Mouse (Mus musculus) limb, embryonic 11.5 days (tissue): ENCODE results near the gene Srsf12. TPM values are rescaled to one million over a fixed set of nuclear protein-coding genes. Genes with fewer than 3 reads are reported as not detected.

Experiments used
- ATAC-seq: fragments of 200-750 bp; cut with Nextera tagmentation; 2 replicates; pipeline ENCODE4 v1.8.0; 2017; ENCODE audit warnings: low read depth; ENCODE audit not compliant: insufficient number of reproducible peaks, low FRiP score, low TSS enrichment
- DNase-seq: peaks from one replicate; pipeline ENCODE4 v3.0.0-alpha.2; 2015; ENCODE audit warnings: low spot score
- H3K27ac ChIP-seq: fragments of 300-500 bp; sonication (generic); replicated peaks from 2 replicates; pipeline ENCODE4 v1.5.1; 2014; ENCODE audit warnings: low read depth, mild to moderate bottlenecking, low read length
- H3K27me3 ChIP-seq: fragments of 300-500 bp; sonication (generic); 2 replicates; pipeline ENCODE4 v1.6.1; 2014; ENCODE audit warnings: mild to moderate bottlenecking, low read length, mixed read lengths; ENCODE audit not compliant: control insufficient read depth, insufficient read depth
- H3K36me3 ChIP-seq: fragments of 300-500 bp; sonication (generic); 2 replicates; pipeline ENCODE4 v1.6.1; 2014; ENCODE audit warnings: mild to moderate bottlenecking, low read length, moderate library complexity, mixed read lengths; ENCODE audit not compliant: control insufficient read depth, insufficient read depth
- H3K4me1 ChIP-seq: fragments of 300-500 bp; sonication (generic); 2 replicates; pipeline ENCODE4 v1.6.1; 2014; ENCODE audit warnings: low read length, mixed read lengths; ENCODE audit not compliant: control insufficient read depth, insufficient read depth
- H3K4me2 ChIP-seq: fragments of 300-500 bp; sonication (generic); 2 replicates; pipeline ENCODE4 v1.6.1; 2014; ENCODE audit warnings: low read depth, mild to moderate bottlenecking, moderate library complexity; ENCODE audit not compliant: severe bottlenecking
- H3K4me3 ChIP-seq: fragments of 300-500 bp; sonication (generic); 2 replicates; pipeline ENCODE4 v1.5.1; 2014; ENCODE audit warnings: low read depth, low read length
- H3K9ac ChIP-seq: fragments of 300-500 bp; sonication (generic); 2 replicates; pipeline ENCODE4 v1.6.1; 2014; ENCODE audit warnings: mild to moderate bottlenecking, low read length
- H3K9me3 ChIP-seq: fragments of 300-500 bp; sonication (generic); 2 replicates; pipeline ENCODE4 v1.6.1; 2016; ENCODE audit warnings: low read length; ENCODE audit not compliant: control insufficient read depth
- WGBS: fragments of 180-500 bp; shearing (Covaris S2); extraction: QIAGEN DNeasy Blood & Tissue Kit; methylation state at CpG from one replicate; pipeline ENCODE4 v1.1.7; 2014; 5-methylcytosine and 5-hydroxymethylcytosine counted together
- polyA plus RNA-seq: library from polyadenylated mRNA; unstranded; fragments of >200 nt; fragmentation: Nextera tagmentation; extraction: Ambion mirVana; gene quantifications from 2 replicates; pipeline ENCODE4 v1.2.1, GENCODE M21; 2014

Srsf12 gene
- polyA plus RNA-seq, 1 experiment from 2014 or later: 12.0 TPM

GRCm38 (mm10) chr4:33245853-33246395 is 37.1 kb downstream of the Srsf12 start:
- 92% methylated on average over 14 of the region's 14 CpGs for whole genome bisulfite sequencing
- no peak for ATAC-seq

DNA sequence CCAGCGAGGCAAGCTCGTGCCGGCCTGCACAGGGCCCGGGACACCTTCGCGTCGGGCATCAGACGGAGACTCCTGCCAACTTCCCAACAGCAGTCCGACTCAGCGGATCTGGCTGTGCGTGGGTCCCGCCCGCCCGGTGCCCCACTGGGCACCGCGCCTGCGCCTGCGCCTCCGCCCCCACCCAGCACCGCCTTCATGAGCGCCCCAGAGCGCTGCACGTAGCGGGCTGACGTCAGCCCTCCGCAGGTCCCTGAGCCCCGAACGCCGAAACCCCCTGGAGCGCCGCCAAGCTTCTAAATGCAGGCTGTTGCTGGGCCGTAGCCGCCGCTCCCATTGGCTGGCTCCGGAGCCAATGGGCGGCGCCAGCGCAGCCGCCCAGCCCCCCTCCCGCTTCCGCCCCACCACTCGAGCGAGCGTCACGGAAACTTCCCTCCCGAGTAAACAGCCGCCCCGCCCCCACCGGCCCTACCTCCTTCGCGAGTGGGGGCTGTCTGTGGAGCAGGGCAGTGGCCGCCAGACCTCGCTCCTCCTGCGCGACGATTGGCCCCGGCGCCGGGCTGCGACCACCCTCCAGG is 38.8 kb downstream of the Srsf12 start:
- Histone ChIP-seq H3K4me1 (no peaks in the 10 kb centered on the region; the same call in 1 of the 2 replicates), H3K27me3 (no peaks in the 10 kb centered on the region), H3K4me3 (peak overlapping the region; percentile 89), H3K27ac (peak overlapping the region; percentile 99), H3K9ac (peak overlapping the region; percentile 97), H3K36me3 (peaks cover 4% of the 10 kb centered on the region), H3K4me2 (peak overlapping the region; percentile 73), H3K9me3 (no peaks in the 10 kb centered on the region)
- DNase-seq (peak; percentile 97), ATAC-seq (peak; percentile 95)
- WGBS: under 1% methylated on average over 56 of the region's 60 CpGs

More at GRCm38 (mm10) chr4:33245853-33246395, 37.1 kb downstream of the Srsf12 start:
- peak overlapping the region; percentile 73; the same call in 1 of the 2 replicates for H3K4me2 ChIP-seq
- no peak for DNase-seq
- no peak overlapping the region for H3K27ac ChIP-seq
- no peak overlapping the region for H3K4me3 ChIP-seq
- H3K36me3 ChIP-seq: peaks cover 4% of the 10 kb centered on the region
- no peak overlapping the region for H3K9ac ChIP-seq
- no peaks in the 10 kb centered on the region; the same call in 1 of the 2 replicates for H3K4me1 ChIP-seq
- H3K9me3 ChIP-seq: no peaks in the 10 kb centered on the region
- no peaks in the 10 kb centered on the region for H3K27me3 ChIP-seq

- peak overlapping the region; percentile 89 for H3K4me3 ChIP-seq
These were observed 39.5 kb downstream of the Srsf12 start for GRCm38 (mm10) chr4:33248062-33248889.

DNA sequence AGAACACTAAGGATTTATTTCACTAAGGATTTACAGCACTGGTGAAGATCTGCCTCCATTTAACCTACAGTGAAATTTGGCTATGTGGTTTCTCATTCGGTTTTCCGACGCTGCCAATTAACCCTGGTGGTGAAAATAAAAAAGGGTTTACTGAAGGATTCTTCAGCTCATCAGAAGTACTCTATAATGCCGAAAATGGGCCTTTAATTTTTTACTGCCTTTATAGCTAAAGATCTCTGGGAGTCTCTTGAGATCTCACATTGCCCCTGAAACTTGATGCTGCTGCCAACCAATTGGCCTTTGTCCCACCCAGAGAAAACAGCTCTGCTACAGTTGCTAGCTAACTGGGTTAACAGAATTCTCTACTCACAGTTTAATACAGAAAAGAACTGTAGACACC is 40.1 kb downstream of the Srsf12 start:
- no peaks in the 10 kb centered on the region for H3K27me3 ChIP-seq
- H3K4me2 ChIP-seq: peak overlapping the region; percentile 53
- peak overlapping the region; percentile 97 for H3K9ac ChIP-seq
- peak overlapping the region; percentile 99 for H3K27ac ChIP-seq
- H3K4me1 ChIP-seq: no peaks in the 10 kb centered on the region; the same call in 1 of the 2 replicates
- WGBS: 3% methylated on average over 4 of the region's 4 CpGs
- H3K4me3 ChIP-seq: peak overlapping the region; percentile 89
- no peaks in the 10 kb centered on the region for H3K9me3 ChIP-seq
- ATAC-seq: no peak
- peak; percentile 44 for DNase-seq
- H3K36me3 ChIP-seq: peaks cover 3% of the 10 kb centered on the region

More at GRCm38 (mm10) chr4:33248062-33248889, 39.5 kb downstream of the Srsf12 start:
- Histone ChIP-seq H3K9me3 (no peaks in the 10 kb centered on the region), H3K27me3 (no peaks in the 10 kb centered on the region), H3K9ac (peak overlapping the region; percentile 97), H3K4me1 (no peaks in the 10 kb centered on the region; the same call in 1 of the 2 replicates), H3K4me2 (peak overlapping the region; percentile 53), H3K27ac (peak overlapping the region; percentile 99), H3K36me3 (peaks cover 4% of the 10 kb centered on the region)
- 0% methylated on average over 68 of the region's 88 CpGs for WGBS
- ATAC-seq (peak; percentile 92), DNase-seq (peak; percentile 99)

GRCm38 (mm10) chr4:33249716-33250230 is 41.0 kb downstream of the Srsf12 start:
- WGBS: 85% methylated on average over 1 of the region's 1 CpGs
- Histone ChIP-seq H3K9ac (no peak overlapping the region), H3K9me3 (no peaks in the 10 kb centered on the region), H3K4me1 (no peaks in the 10 kb centered on the region; the same call in 1 of the 2 replicates), H3K36me3 (no peaks in the 10 kb centered on the region; the same call in none of the 2 replicates), H3K27me3 (no peaks in the 10 kb centered on the region), H3K27ac (peak overlapping the region; percentile 99; the same call in 1 of the 2 replicates), H3K4me2 (no peak overlapping the region), H3K4me3 (no peak overlapping the region)
- no peak for DNase-seq
- ATAC-seq: no peak

GRCm38 (mm10) chr4:33250867-33251266 is 42.1 kb downstream of the Srsf12 start:
- Histone ChIP-seq H3K4me2 (no peak overlapping the region), H3K4me1 (no peaks in the 10 kb centered on the region; the same call in 1 of the 2 replicates), H3K36me3 (no peaks in the 10 kb centered on the region; the same call in 1 of the 2 replicates), H3K4me3 (no peak overlapping the region), H3K27me3 (no peaks in the 10 kb centered on the region), H3K9me3 (no peaks in the 10 kb centered on the region), H3K27ac (no peak overlapping the region), H3K9ac (no peak overlapping the region)
- ATAC-seq (no peak), DNase-seq (no peak)
- whole genome bisulfite sequencing: 92% methylated on average over 2 of the region's 2 CpGs

GRCm38 (mm10) chr4:33254706-33255105 is 45.9 kb downstream of the Srsf12 start:
- Histone ChIP-seq H3K4me1 (no peaks in the 10 kb centered on the region), H3K9ac (no peak overlapping the region), H3K9me3 (no peaks in the 10 kb centered on the region), H3K36me3 (no peaks in the 10 kb centered on the region), H3K27ac (no peak overlapping the region), H3K4me2 (no peak overlapping the region), H3K27me3 (no peaks in the 10 kb centered on the region), H3K4me3 (no peak overlapping the region)
- 88% methylated on average over 4 of the region's 4 CpGs for WGBS
- DNase-seq: no peak
- ATAC-seq: no peak

DNA sequence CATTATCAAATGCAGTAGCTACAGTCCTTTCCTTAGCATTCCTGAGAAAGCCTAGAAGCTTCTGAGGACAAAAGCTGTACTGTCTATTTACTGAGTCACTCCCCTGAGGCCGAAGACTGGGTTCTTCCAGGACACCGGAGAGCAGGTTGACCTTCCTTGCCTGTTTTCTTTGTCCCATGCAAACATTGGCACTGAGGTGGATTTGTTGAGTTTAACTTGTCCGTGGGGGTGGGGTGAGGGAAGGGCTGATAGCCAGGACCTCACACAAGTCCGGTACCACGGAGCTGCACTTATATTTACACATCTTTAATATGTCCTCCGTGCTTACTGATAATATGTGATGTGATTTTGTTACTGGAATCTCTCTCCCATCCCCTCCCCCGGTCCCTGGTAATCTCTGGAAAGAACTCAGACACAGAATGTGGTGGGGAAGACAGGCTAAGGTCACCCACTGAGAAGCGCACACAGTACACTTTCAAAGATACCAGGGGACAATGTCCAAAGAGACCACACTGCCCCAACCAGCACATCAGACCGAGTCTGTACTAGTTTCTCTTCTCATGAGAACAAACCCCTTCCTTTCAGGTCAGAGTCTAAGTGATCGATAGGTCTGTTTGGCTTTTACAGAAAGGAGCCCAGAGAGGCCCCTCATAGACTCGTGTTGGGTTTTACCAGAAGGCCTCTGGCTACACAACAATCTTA is 48.6 kb downstream of the Srsf12 start:
- no peak overlapping the region for H3K27ac ChIP-seq
- WGBS: 85% methylated on average over 11 of the region's 11 CpGs
- H3K4me1 ChIP-seq: no peaks in the 10 kb centered on the region
- no peaks in the 10 kb centered on the region for H3K27me3 ChIP-seq
- DNase-seq (no peak), ATAC-seq (no peak)
- no peaks in the 10 kb centered on the region for H3K9me3 ChIP-seq
- no peaks in the 10 kb centered on the region for H3K36me3 ChIP-seq
- H3K4me2 ChIP-seq: no peak overlapping the region
- H3K4me3 ChIP-seq: no peak overlapping the region
- no peak overlapping the region for H3K9ac ChIP-seq
